Mouse (Mus musculus) kidney, postnatal 14 days (tissue): ENCODE measurements around the gene Mup12.
"Not testable (repeated sequence)": the region's sequence is repeated elsewhere in the genome, so short reads cannot be mapped to it uniquely, and the experiment has no call there.

Experiments used
- DNase-seq: peaks from one replicate; pipeline ENCODE4 v3.0.0; 2022; ENCODE audit warnings: mixed read lengths

The Mup12 gene

DNA sequence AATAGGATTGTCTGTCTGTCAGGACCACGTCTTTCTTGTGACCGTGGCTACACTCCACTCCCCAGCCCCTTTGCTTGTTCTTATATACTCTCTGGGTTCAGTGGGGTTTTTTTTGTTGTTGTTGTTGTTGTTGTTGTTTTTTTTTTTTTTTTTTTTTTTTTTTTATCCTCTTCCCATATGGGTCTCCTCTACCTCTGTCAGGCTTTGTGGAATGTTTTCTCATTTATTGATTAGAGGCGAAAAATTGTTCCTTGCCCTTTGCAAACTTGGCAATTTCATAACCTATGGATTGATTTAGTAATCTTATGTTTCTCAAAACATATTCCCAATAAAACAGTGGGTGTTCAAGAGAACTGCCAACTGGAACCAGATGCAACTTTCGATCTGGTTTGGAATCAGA, at the start of gene Mup12:
Mup12 (minus strand) TSS at position 101 of the 400 bp plus-strand sequence.
- not testable (repeated sequence) for DNase-seq
